Mouse (Mus musculus) stomach, postnatal 0 days (tissue): ENCODE results near the gene Hist1h3i.

Experiments used
- CTCF ChIP-seq: IDR thresholded peaks from 2 replicates; pipeline ENCODE4 v1.5.1; 2016; ENCODE audit warnings: antibody characterized with exemption, low read depth, mild to moderate bottlenecking, moderate library complexity
- EP300 ChIP-seq: optimal IDR thresholded peaks from 2 replicates; pipeline ENCODE3; 2016; ENCODE audit warnings: antibody characterized with exemption

DNA sequence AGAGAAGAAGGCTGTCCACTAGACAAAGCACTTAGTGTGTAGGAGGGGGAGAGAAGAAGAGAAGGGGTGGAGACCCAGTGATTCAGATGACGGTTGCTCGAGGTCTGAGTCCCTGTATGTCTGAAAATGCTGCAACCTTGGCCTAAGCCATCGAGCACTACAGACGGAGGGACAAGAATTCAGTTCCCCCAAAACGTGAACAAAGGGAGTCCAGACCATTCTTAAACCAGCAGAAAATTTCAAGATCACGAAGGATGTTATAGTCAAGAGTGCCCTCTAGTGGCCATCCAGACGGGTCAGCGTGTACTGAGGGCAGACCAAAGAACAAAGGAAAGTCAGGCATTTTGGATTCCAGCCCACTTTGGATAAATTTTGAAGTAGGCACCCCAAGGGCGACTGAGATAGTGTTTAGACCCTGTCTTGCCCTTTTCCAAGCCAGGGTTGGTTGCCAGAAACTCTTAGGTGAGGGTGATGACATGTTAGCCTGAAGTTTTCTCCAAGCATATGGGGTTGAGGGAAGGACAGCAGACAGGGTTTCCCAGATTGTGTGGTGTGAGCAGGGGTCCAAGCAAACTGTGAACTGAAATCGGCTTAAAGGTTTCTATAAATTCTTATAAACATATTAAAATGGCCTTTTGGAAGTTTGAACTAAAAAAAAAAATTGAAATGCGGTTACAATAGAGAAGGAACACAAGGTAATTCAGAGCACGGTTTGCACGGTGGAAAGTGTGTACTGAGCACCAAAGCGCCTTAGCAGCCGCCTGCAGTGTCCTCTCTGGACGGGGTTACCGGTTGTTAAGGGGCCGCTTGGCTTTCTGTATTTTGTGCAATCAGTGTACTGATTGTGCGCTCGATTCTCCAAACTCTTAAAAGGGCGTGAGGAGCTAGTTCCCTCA lies 48.9 kb downstream of the Hist1h3i start:
- TF ChIP-seq CTCF (peak; percentile 95), EP300 (no peak)
